Mouse (Mus musculus) CH12F3 (cell line): ENCODE measurements around the gene Galnt2.

Experiments used
- in situ Hi-C: fragments of 300-500 bp; cut with MboI; formaldehyde crosslinking; loops from 2 replicates; pipeline ENCODE4 v1.14.3; 2020; ENCODE audit warnings: low sequenced_read_pairs

Gene Galnt2

DNA sequence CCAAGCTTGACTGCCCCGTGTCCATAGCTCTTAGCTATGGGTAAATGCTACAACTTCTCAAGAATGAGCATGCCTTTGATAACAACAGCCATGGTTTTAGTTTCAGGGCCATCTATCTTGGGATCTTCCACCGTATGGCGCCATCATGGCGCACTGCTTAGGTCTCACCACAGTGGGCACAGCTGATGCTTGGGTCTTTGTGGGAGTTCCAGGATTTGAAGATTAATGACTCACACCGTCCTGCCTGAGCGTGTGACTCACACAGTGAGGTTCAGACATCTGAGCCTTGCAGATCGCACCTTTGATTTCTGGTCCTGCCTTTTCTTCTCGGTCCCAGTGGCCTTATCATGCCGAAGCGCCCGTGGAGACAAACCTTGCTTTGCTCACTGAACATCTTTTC lies 39.7 kb downstream of the Galnt2 start:
- in situ Hi-C loops, result no loop called here

DNA sequence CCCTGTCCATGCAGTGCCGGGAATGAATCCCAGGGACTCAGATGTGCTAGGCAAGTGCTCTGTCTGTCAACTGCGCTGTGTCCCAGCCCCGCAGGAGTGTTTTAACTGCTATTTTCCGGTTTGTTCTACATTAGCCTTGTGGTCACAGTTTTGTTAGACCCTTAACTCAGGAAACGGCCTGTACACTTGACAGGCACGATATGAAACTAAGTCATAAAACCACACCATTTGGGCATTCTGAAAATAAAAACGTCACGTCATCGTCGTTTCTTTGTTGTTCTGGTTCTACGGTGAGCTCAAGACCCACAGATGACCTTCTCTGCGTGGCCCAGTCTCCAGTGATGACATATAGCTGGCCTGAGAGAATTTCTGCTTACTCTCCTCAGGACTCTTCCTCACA lies 40.3 kb downstream of the Galnt2 start:
- in situ Hi-C loops, result no loop called here

- in situ Hi-C loops, result no loop called here
These were observed 41.6 kb downstream of the Galnt2 start for GRCm38 (mm10) chr8:124272792-124273191.

- in situ Hi-C loops, result no loop called here
These were observed 42.5 kb downstream of the Galnt2 start for GRCm38 (mm10) chr8:124273606-124274218.

DNA sequence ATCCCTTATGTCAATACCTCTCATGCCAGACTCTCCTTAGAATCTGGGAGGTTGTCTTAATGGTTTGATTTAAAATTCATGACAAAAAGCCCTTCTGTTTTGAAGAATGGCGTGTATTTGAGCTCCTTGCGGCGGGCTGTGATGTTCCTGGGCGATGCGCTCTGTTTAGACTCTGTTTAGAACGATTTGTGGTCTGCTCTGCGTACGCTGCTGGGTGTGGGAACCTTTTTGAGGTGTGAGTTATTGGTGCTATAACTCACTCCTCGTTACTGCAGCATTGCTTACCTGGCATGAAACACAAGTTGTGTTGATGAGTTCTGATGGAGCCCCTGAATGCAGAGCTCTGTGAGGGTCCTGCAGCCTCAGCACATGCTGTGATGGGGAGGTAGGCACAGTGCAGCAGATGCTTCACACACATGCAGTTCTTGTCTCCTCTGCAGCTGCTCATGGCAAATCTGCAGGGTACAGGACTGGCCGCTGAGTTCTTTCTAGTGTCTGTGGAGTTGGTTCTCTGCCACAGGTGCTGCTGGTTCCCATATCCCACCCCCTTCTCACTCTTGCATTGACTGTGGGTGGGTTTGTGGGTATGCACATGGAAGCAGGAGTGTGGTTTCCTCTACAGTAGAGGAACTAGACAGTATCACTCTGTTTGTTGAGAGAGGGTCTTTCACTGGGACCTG lies 43.4 kb downstream of the Galnt2 start:
- in situ Hi-C loops, result no loop called here

DNA sequence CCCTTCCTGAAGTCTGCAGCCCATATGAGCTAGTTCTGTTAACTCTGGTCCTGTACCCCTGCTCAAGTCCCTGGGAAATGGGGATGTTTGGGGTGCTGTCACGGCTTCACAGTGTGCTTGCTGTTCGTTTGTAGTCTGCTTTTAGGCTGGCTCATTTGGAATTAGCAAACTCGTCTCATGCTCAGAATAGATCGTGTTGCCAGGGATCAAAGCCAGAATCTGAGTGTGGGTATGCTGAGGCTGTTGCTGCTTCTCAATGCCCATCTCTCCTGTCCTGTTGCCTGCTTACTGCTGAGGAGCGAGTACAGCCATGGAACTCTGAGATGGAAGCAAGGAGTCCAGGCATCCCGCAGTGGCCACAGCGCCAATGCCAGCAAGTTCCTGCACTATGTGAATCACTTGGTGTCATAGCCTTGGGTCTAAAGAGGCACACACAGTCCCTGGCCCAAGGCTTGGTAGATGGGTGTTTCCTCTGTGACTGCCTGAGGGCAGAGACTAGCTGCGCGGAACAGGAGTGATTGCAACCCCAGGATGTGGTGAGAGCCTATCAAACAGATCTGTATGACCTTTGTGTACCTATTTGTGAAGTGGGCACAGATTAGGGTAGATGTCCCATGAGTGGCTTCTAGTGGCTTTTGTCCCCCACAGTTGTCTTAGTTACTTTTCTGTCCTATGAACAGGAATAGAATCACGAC lies 44.3 kb downstream of the Galnt2 start:
- in situ Hi-C loops, result no loop called here

- in situ Hi-C loops, result no loop called here
These were observed 47.0 kb downstream of the Galnt2 start for GRCm38 (mm10) chr8:124277951-124278910.

DNA sequence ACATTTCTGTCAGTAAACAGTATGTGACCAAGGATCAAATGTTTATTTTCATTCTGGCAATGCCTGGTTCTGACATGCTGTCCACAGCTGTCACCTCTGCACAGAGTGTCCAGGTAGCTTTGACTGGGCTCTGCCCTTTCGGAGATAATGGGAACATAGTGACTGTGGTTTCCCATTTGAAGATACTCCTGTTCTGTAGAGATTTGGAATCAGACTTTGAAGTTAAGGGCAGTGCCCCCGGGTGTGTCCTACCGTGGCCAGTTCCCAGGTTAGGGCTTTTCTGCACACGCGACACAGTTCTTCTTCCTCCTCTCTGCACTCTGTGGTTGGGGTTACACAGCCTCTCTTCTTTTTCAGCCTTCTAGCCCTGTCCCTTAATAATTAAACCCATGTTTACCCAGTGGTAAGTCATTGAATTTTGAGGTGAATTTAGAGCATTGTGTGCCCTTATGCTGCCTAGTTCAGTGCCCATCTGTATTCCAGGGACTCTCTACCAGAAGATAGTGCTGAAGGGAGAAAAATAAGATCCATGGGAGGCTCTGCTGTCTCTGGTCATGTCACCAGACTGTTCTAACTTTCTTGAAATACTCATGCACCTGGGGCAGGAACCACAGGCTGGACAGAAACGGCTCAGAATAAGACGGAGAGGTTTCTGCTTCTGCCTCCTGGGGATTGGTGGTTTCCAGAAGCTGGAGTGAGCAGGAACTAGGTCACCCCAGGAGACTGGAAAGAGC lies 47.9 kb downstream of the Galnt2 start:
- in situ Hi-C loops, result no loop called here

DNA sequence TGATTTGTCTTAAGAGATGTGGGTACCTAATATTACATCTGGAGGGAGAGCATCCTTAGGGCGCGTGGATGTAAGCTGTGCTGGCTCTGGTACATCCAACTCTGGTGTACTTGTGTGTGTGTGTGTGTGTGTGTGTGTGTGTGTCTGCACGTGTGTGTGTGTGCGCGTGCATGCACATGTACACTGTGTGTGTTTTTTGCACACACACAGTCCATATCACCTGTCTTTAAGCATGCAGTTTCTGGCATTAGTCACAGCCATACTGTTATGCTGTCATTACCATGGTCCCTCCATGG lies 48.4 kb downstream of the Galnt2 start:
- in situ Hi-C loops, result no loop called here

DNA sequence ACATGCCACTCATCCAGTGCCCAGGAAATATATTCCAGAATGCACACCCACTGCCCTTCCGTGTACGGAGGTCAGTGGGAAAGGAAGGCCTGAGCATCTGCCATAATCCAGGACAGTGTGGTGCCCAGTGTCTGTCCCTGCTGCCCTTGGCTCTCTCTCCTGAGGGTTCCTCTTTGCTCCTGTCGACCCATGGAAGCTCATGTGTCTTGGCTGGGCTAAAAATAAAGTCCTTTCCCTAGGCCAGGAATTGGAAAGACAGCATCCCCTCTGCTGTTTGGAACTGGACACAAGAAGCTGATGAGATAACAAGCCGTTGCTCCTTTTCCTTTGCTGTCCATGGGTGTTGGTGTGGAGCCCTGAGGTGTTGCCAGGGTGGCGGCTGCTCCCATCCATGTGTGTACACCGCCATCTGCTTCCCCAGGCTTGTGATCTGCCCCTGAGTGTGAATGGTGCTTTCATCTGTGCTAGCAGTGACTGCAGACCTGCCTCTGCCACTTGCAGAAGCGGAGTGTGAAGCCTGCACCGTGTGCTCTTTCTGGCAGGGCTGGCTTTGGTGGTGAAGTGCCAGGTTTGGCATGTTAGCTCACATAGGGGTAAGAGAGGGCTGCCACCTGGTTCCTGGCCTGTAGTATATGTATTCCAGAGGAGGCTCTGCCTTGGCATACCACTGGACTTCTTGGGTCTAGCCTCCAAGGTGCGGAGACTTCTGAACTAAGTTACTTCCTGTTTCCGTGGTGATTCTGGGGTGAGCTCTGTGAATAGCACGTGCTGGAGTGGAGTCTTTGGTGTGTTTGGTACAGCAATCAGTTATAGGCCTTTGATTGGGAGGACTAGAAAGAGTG lies 50.7 kb downstream of the Galnt2 start:
- in situ Hi-C loops, result no loop called here

DNA sequence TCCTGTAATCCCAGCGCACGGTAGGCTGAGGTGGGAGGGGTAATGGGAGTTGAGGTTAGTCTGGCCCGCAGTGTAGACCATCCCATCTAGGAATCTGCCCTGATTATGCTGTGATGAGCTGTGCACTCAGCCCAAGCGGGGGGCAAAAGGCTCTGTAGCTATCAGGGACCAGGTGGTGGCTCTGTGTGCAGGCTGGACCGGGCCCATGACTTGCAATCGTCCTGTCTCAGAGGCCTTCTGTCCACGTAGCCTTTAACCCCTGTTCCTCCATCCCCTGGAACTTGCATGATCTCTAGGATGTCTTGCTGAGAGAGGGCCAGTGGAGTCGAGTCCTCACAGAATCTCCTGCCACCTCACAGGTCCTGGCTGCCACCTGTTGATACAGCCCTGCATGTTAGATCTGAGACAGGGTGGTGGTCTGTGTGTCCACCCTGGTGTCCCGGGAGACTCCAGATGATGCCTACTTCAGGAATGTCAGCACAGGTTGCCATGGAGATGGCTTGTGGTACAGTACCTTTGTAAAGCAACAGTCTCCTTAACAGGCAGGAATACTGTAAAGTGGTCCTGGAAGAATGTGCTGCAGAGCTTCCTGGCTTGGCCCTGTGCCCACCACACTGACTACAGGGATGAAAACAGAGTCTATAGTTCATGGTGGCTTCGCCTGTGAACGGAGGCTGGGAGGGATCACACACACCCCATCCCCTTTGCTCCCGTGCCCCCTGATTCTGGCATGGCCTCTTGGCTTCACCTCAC lies 51.9 kb downstream of the Galnt2 start:
- in situ Hi-C loops, result no loop called here

GRCm38 (mm10) chr8:124283644-124284332 lies 52.6 kb downstream of the Galnt2 start:
- in situ Hi-C loops, result no loop called here

- in situ Hi-C loops, result no loop called here
These were observed 53.1 kb downstream of the Galnt2 start for GRCm38 (mm10) chr8:124284333-124284711.

- in situ Hi-C loops, result no loop called here
These were observed 53.9 kb downstream of the Galnt2 start for GRCm38 (mm10) chr8:124284984-124285576.

GRCm38 (mm10) chr8:124286461-124287124 lies 55.4 kb downstream of the Galnt2 start:
- in situ Hi-C loops, result no loop called here

- in situ Hi-C loops, result no loop called here
These were observed 57.1 kb downstream of the Galnt2 start for GRCm38 (mm10) chr8:124288215-124288864.

GRCm38 (mm10) chr8:124289481-124290050 lies 58.4 kb downstream of the Galnt2 start:
- in situ Hi-C loops, result no loop called here
